Comparison of ENCODE assay signal across 30 mouse cellular contexts in genomic region chr12:87196310-87196709, GRCm38 (mm10). TPM values are rescaled to one million over a fixed set of nuclear protein-coding genes. Genes with fewer than 3 reads are reported as not detected.
"Had no signal": no experiment of that assay in that cellular context is flagged by ENCODE, and none has a peak within 500 bp of the region (broad histone marks: within the 10 kb centered on the region; RNA-seq: fewer than 3 reads in every experiment).

No protein-coding gene starts in this region.

- H3K9me3 ChIP-seq: embryonic facial prominence, embryonic 10.5 days; embryonic facial prominence, embryonic 12.5 days; embryonic facial prominence, embryonic 13.5 days; embryonic facial prominence, embryonic 15.5 days; forebrain, embryonic 10.5 days; forebrain, embryonic 12.5 days; forebrain, embryonic 13.5 days; forebrain, embryonic 15.5 days; heart, embryonic 10.5 days had no signal

- ATAC-seq: forebrain, embryonic 13.5 days; forebrain, embryonic 14.5 days; forebrain, embryonic 15.5 days; forebrain, embryonic 16.5 days; forebrain, postnatal 0 days had no signal

- H3K4me3 ChIP-seq: embryonic facial prominence, embryonic 10.5 days; embryonic facial prominence, embryonic 12.5 days; embryonic facial prominence, embryonic 13.5 days; embryonic facial prominence, embryonic 15.5 days; erythroblast, embryonic 14.5 days; forebrain, embryonic 10.5 days; forebrain, embryonic 12.5 days; forebrain, embryonic 13.5 days; forebrain, embryonic 15.5 days; gastrocnemius, adult 2 months; heart, adult 2 months; heart, embryonic 10.5 days had no signal

- H3K4me2 ChIP-seq: embryonic facial prominence, embryonic 12.5 days; embryonic facial prominence, embryonic 13.5 days; embryonic facial prominence, embryonic 15.5 days; forebrain, embryonic 12.5 days; forebrain, embryonic 13.5 days; forebrain, embryonic 15.5 days; heart, embryonic 11.5 days had no signal

- H3K27ac ChIP-seq: embryonic facial prominence, embryonic 10.5 days; embryonic facial prominence, embryonic 12.5 days; embryonic facial prominence, embryonic 13.5 days; embryonic facial prominence, embryonic 15.5 days; forebrain, embryonic 10.5 days; forebrain, embryonic 12.5 days; forebrain, embryonic 13.5 days; forebrain, embryonic 15.5 days; gastrocnemius, adult 2 months; heart, adult 2 months; heart, embryonic 10.5 days had no signal

- H3K9ac ChIP-seq: embryonic facial prominence, embryonic 12.5 days; embryonic facial prominence, embryonic 13.5 days; embryonic facial prominence, embryonic 15.5 days; forebrain, embryonic 12.5 days; forebrain, embryonic 13.5 days; forebrain, embryonic 15.5 days; forebrain, postnatal 0 days had no signal

- DNase-seq: cerebellum, adult 9-11 months; cerebellum, postnatal 10 days; cerebellum, postnatal 14 days; cerebellum, postnatal 25 days; cerebellum, postnatal 36 days; embryo, embryonic 11 days; forebrain, postnatal 0 days; gastrocnemius, adult 2 months; gastrocnemius, postnatal 10 days; gastrocnemius, postnatal 14 days; gastrocnemius, postnatal 25 days; gastrocnemius, postnatal 36 days; heart, adult 11 months; heart, adult 18-20 months; heart, adult 2 months had no signal

- H3K36me3 ChIP-seq: embryonic facial prominence, embryonic 10.5 days; embryonic facial prominence, embryonic 12.5 days; embryonic facial prominence, embryonic 13.5 days; embryonic facial prominence, embryonic 15.5 days; forebrain, embryonic 10.5 days; forebrain, embryonic 12.5 days; forebrain, embryonic 15.5 days; heart, embryonic 10.5 days had no signal

- H3K27me3 ChIP-seq: embryonic facial prominence, embryonic 12.5 days; embryonic facial prominence, embryonic 13.5 days; embryonic facial prominence, embryonic 15.5 days; forebrain, embryonic 12.5 days; forebrain, embryonic 13.5 days; forebrain, embryonic 15.5 days had no signal

RNA-seq across cellular contexts. Expression of gene Samd15, which starts 3.2 kb away (rescaled TPM):
- total RNA-seq: gastrocnemius, adult 2 months; gastrocnemius, adult 8-10 months; gastrocnemius, postnatal 25 days; gastrocnemius, postnatal 36 days; heart, adult 2 months had no signal
- polyA plus RNA-seq: erythroblast, embryonic 14.5 days had no signal

RNA-seq across cellular contexts. Expression of gene Noxred1, which starts 42.2 kb away (rescaled TPM):
- total RNA-seq: common myeloid progenitor, adult 5-6 weeks had no signal
